Mouse (Mus musculus) liver, embryonic 11.5 days (tissue): ENCODE results near the gene Tsc22d3. TPM values are rescaled to one million over a fixed set of nuclear protein-coding genes. Genes with fewer than 3 reads are reported as not detected.
A peak's percentile ranks its signal among the peaks of the same experiment; 100 is the strongest.

Source experiments
- ATAC-seq: fragments of 200-750 bp; cut with Nextera tagmentation; replicated peaks from 2 replicates; pipeline ENCODE4 v1.8.0; 2017; ENCODE audit warnings: moderate number of reproducible peaks, mild to moderate bottlenecking, moderate TSS enrichment, moderate library complexity; ENCODE audit not compliant: low FRiP score
- DNase-seq: peaks from one replicate; pipeline ENCODE4 v3.0.0-alpha.2; 2017; ENCODE audit warnings: low spot score
- H3K27ac ChIP-seq: fragments of 300-500 bp; sonication (generic); 2 replicates; pipeline ENCODE4 v1.5.1; 2014; ENCODE audit warnings: mild to moderate bottlenecking, low read depth, low read length, control low read depth
- H3K27me3 ChIP-seq: fragments of 300-500 bp; sonication (generic); replicated peaks from 2 replicates; pipeline ENCODE4 v1.6.1; 2014; ENCODE audit warnings: low read length, mixed read lengths; ENCODE audit not compliant: control insufficient read depth, insufficient read depth
- H3K36me3 ChIP-seq: fragments of 300-500 bp; sonication (generic); 2 replicates; pipeline ENCODE4 v1.6.1; 2014; ENCODE audit warnings: mild to moderate bottlenecking, low read length, moderate library complexity, mixed read lengths; ENCODE audit not compliant: control insufficient read depth, insufficient read depth
- H3K4me1 ChIP-seq: fragments of 300-500 bp; sonication (generic); replicated peaks from 2 replicates; pipeline ENCODE4 v1.6.1; 2014; ENCODE audit warnings: low read length, mixed read lengths; ENCODE audit not compliant: control insufficient read depth, insufficient read depth
- H3K4me2 ChIP-seq: fragments of 300-500 bp; sonication (generic); 2 replicates; pipeline ENCODE4 v1.6.1; 2014; ENCODE audit warnings: mild to moderate bottlenecking, control low read depth, moderate library complexity
- H3K4me3 ChIP-seq: fragments of 300-500 bp; sonication (generic); 2 replicates; pipeline ENCODE4 v1.5.1; 2014; ENCODE audit warnings: low read depth, low read length, control low read depth
- H3K9ac ChIP-seq: fragments of 300-500 bp; sonication (generic); 2 replicates; pipeline ENCODE4 v1.6.1; 2014; ENCODE audit warnings: low read depth, low read length, control low read depth
- H3K9me3 ChIP-seq: fragments of 300-500 bp; sonication (generic); 2 replicates; pipeline ENCODE4 v1.6.1; 2016; ENCODE audit warnings: low read length, inconsistent platforms, mixed read lengths; ENCODE audit not compliant: control insufficient read depth
- WGBS: fragments of 180-500 bp; shearing (Covaris S2); extraction: QIAGEN DNeasy Blood & Tissue Kit; methylation state at CpG from one replicate; pipeline ENCODE4 v1.1.7; 2014; 5-methylcytosine and 5-hydroxymethylcytosine counted together
- polyA plus RNA-seq: library from polyadenylated mRNA; unstranded; fragments of >200 nt; fragmentation: Nextera tagmentation; extraction: Ambion mirVana; gene quantifications from 2 replicates; pipeline ENCODE4 v1.2.1, GENCODE M21; 2014

The Tsc22d3 gene
- polyA plus RNA-seq, 1 experiment from 2014 or later = 32.2 TPM

DNA sequence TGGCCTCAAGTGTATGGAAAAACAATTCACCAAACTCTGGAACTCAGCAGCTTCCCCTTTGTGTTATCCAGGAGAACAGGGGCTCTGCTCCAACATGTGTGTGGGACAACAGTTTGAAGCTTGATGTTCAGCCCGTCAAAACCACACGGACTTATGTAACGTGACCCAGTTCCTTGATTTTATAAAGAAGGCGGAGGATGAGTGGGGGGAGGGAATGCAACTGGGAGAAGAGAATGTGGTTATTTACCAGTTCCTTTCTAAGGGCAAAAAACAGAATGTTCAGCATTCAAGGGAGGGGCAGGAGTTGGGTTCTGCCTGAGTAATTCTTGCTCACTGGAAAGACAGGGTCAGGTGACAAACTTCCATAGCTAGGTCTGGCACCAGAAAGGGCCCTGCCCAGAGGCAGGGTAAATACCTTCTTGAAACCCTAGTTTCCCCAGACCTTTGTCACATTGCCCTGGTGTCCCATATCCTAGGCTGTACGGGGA is 71.3 kb downstream of the Tsc22d3 start:
- no peak for DNase-seq
- peaks cover 4% of the 10 kb centered on the region for H3K27me3 ChIP-seq
- H3K4me1 ChIP-seq = no peaks in the 10 kb centered on the region; the same call in 1 of the 2 replicates
- no peak overlapping the region for H3K27ac ChIP-seq
- ATAC-seq = no peak
- H3K4me2 ChIP-seq = no peak overlapping the region
- no peak overlapping the region for H3K9ac ChIP-seq
- 80% methylated on average over 5 of the region's 5 CpGs for WGBS
- no peaks in the 10 kb centered on the region for H3K9me3 ChIP-seq
- H3K36me3 ChIP-seq = no peaks in the 10 kb centered on the region
- no peak overlapping the region for H3K4me3 ChIP-seq

DNA sequence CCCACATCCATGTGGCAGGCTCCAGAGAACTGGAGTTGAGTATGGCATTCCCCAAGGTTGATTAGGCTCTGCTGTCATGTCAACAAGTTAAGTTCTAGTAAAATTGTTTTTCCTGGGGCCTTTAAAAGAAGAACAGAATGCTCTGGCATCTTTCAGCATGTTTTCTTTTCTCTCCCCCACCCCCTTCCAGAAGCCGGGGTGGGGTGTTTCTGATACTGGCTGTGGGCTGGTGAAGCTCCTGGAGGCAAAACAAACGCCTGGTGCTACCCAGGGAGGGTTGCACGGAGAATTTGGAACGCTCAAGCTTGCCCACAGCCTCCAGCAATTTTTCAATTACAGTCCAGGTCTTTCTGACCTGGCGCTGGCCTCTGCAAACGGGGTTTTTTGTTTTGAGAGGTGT is 73.2 kb downstream of the Tsc22d3 start:
- DNase-seq (no peak), ATAC-seq (no peak)
- Histone ChIP-seq H3K4me2 (no peak overlapping the region), H3K4me3 (no peak overlapping the region), H3K27me3 (peaks cover 4% of the 10 kb centered on the region), H3K27ac (no peak overlapping the region), H3K36me3 (no peaks in the 10 kb centered on the region), H3K9ac (no peak overlapping the region), H3K4me1 (no peaks in the 10 kb centered on the region; the same call in 1 of the 2 replicates), H3K9me3 (no peaks in the 10 kb centered on the region)
- WGBS = 58% methylated on average over 6 of the region's 6 CpGs

GRCm38 (mm10) chrX:140526253-140526618 is 74.2 kb downstream of the Tsc22d3 start:
- Histone ChIP-seq H3K9me3 (no peaks in the 10 kb centered on the region), H3K9ac (no peak overlapping the region), H3K36me3 (no peaks in the 10 kb centered on the region), H3K4me1 (no peaks in the 10 kb centered on the region; the same call in 1 of the 2 replicates), H3K27me3 (peaks cover 4% of the 10 kb centered on the region), H3K27ac (no peak overlapping the region), H3K4me3 (no peak overlapping the region), H3K4me2 (no peak overlapping the region)
- DNase-seq (no peak), ATAC-seq (no peak)
- 91% methylated on average over 5 of the region's 5 CpGs for WGBS

- Histone ChIP-seq H3K36me3 (no peaks in the 10 kb centered on the region), H3K4me2 (no peak overlapping the region), H3K27me3 (peaks cover 4% of the 10 kb centered on the region), H3K4me1 (no peaks in the 10 kb centered on the region; the same call in 1 of the 2 replicates), H3K27ac (no peak overlapping the region), H3K9ac (no peak overlapping the region), H3K4me3 (no peak overlapping the region), H3K9me3 (no peaks in the 10 kb centered on the region)
- ATAC-seq = no peak
- WGBS = 78% methylated on average over 7 of the region's 7 CpGs
- no peak for DNase-seq
Observed at GRCm38 (mm10) chrX:140525604-140526252, 74.7 kb downstream of the Tsc22d3 start.

GRCm38 (mm10) chrX:140524231-140524630 is 76.2 kb downstream of the Tsc22d3 start:
- Histone ChIP-seq H3K36me3 (no peaks in the 10 kb centered on the region), H3K27ac (no peak overlapping the region), H3K4me2 (no peak overlapping the region), H3K27me3 (peaks cover 4% of the 10 kb centered on the region), H3K9me3 (no peaks in the 10 kb centered on the region), H3K4me1 (peaks cover 3% of the 10 kb centered on the region; the same call in 1 of the 2 replicates), H3K9ac (no peak overlapping the region), H3K4me3 (no peak overlapping the region)
- no peak for DNase-seq
- WGBS = 85% methylated on average over 5 of the region's 5 CpGs
- no peak for ATAC-seq

GRCm38 (mm10) chrX:140522071-140522765 is 78.2 kb downstream of the Tsc22d3 start:
- H3K36me3 ChIP-seq = no peaks in the 10 kb centered on the region
- 61% methylated on average over 14 of the region's 14 CpGs for WGBS
- peaks cover 3% of the 10 kb centered on the region; the same call in 1 of the 2 replicates for H3K4me1 ChIP-seq
- no peak overlapping the region for H3K4me2 ChIP-seq
- no peaks in the 10 kb centered on the region for H3K9me3 ChIP-seq
- H3K27me3 ChIP-seq = peaks cover 12% of the 10 kb centered on the region
- H3K9ac ChIP-seq = no peak overlapping the region
- ATAC-seq = no peak
- H3K4me3 ChIP-seq = no peak overlapping the region
- H3K27ac ChIP-seq = no peak overlapping the region
- DNase-seq = no peak

DNA sequence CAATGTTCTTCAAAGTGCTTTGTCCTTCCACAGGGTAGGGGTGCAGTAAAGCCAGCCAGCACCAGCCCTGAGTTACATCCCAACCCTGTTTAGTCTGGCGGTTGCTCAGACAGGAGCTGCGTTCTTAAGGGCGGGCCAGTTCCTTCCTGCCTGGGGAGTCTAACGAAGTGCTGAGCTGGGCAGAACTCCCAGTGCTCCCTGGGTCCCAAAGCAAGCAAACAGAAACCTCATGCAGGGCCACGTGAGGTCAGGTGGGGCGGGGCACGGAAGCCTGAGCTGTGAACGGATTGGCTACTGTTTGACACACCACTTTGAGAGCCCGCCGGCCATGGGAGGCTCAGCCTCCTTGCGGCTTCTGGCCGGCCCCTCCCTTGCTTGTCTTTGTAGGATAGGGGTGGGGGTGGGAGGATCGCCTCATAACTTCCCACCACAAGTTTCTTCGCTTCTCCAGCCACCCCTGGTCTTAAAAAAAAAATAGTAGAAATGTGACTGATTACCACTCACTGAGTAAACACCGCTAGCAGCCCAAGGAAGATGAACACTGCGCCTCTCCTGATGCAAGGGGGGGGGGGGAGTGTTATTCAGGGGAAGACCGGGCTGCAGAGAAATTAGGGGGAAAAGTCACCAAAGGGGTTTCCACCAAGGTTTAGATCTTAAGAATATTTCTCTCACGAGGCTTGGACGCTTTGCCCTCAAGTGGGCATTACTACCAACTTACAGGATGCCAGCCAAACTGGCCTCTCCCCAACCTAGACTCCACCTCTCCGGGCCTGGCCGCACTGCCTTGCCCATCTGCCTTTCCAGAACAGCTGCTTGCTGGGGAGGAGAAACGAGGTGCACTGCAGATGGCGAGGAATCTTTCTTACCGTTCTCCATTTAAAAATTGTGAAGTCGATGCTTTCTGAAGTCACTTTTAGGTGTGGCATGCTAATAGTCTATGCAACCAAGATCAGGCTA is 80.0 kb downstream of the Tsc22d3 start:
- Histone ChIP-seq H3K27ac (peak overlapping the region; percentile 49), H3K36me3 (no peaks in the 10 kb centered on the region), H3K4me2 (peak overlapping the region; percentile 58), H3K4me1 (peaks cover 3% of the 10 kb centered on the region; the same call in 1 of the 2 replicates), H3K9me3 (no peaks in the 10 kb centered on the region), H3K4me3 (peak overlapping the region; percentile 30), H3K9ac (peak overlapping the region; percentile 25; the same call in 1 of the 2 replicates), H3K27me3 (peaks cover 10% of the 10 kb centered on the region)
- ATAC-seq (peak; percentile 99), DNase-seq (peak; percentile 76)
- 20% methylated on average over 25 of the region's 25 CpGs for WGBS

DNA sequence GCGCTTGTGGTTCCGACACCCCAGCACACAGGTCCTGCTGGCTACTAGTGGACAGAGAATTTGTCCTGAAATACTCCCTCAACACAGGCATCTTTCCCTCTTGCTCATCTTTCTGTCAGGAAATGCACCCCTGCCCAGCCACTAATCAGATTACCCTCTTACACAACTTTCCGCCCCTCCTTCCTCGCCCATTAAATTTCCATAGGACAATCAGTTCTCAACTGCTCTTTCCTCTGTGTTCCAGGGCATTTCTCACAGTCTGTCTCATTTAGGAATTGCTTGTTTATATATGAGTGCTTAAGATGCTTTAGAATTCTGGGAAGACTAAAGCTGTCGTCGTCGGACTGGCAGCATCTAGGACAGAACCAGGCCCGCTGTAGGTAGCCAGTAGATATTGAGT is 82.1 kb downstream of the Tsc22d3 start:
- ATAC-seq = no peak
- Histone ChIP-seq H3K27ac (no peak overlapping the region), H3K27me3 (peaks cover 10% of the 10 kb centered on the region), H3K4me3 (no peak overlapping the region), H3K4me2 (no peak overlapping the region), H3K9me3 (no peaks in the 10 kb centered on the region), H3K9ac (no peak overlapping the region), H3K4me1 (peaks cover 3% of the 10 kb centered on the region; the same call in 1 of the 2 replicates), H3K36me3 (no peaks in the 10 kb centered on the region)
- WGBS = 84% methylated on average over 8 of the region's 8 CpGs
- DNase-seq = no peak
